Comparison of ENCODE assay signal across 11 mouse cellular contexts in the genomic region with DNA sequence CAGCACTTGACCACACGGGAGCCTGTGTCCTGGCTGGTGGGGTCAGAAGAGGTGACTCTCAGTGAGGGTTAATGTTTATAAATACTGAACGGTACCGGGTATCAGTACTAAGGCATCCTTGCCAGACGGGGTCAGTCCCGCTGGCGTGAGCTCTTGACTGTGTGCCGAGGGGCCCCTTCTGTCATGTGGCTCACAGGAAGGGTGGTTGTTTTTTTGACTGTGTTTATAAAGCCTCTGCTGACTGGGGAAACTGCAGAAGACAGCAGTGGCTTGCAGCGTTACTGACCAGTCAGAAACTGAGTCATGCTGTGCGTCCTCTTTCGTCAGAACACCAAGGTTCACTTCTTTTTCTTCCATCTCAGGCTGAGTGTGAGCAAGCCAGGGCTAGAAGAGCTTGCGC.
DNase-seq lines count a peak whose midpoint lies in the region; ATAC-seq lines count a peak whose summit lies in the region.
"Had no signal": no experiment of that assay in that cellular context is flagged by ENCODE, and none has a peak within 500 bp of the region (broad histone marks: within the 10 kb centered on the region; RNA-seq: fewer than 3 reads in every experiment).

No protein-coding gene starts in this region.

- ATAC-seq in intestine, embryonic 15.5 days: peak; percentile 23
- peak; percentile 32; the same call in 1 of the 2 replicates for ATAC-seq in lung, embryonic 15.5 days (ENCODE audit: borderline replicate concordance, extremely low read depth, low FRiP score, low TSS enrichment)
- no peak for ATAC-seq in forebrain, embryonic 12.5 days (ENCODE audit: low FRiP score)
- no peak for ATAC-seq in megakaryocyte progenitor cell, adult 5-6 weeks (replicated peaks; ENCODE audit: poor library complexity)
- ATAC-seq in hindbrain, embryonic 14.5 days (ENCODE audit: low FRiP score): no peak

- peak; percentile 67 for DNase-seq in adrenal gland, adult 2 months
- no peak for DNase-seq in adrenal gland, adult 18-20 months (ENCODE audit: low spot score in 2 of 2)
- DNase-seq in gastrocnemius, postnatal 25 days: peak; percentile 46
- no peak for DNase-seq in hindbrain, embryonic 14.5 days (ENCODE audit: low spot score)

- H3K36me3 ChIP-seq in intestine, embryonic 15.5 days: no peaks in the 10 kb centered on the region
- no peaks in the 10 kb centered on the region for H3K36me3 ChIP-seq in lung, embryonic 15.5 days
- H3K36me3 ChIP-seq in forebrain, embryonic 12.5 days (replicated peaks): no peaks in the 10 kb centered on the region
- no peaks in the 10 kb centered on the region for H3K36me3 ChIP-seq in hindbrain, embryonic 14.5 days (replicated peaks; ENCODE audit: control insufficient read depth, insufficient read depth)
- H3K36me3 ChIP-seq: embryonic facial prominence, embryonic 15.5 days had no signal

- WGBS in intestine, embryonic 15.5 days: 35% methylated on average over 11 of the region's 11 CpGs
- WGBS in lung, embryonic 15.5 days: 26% methylated on average over 11 of the region's 11 CpGs
- 89% methylated on average over 11 of the region's 11 CpGs for WGBS in forebrain, embryonic 12.5 days
- 75% methylated on average over 11 of the region's 11 CpGs for WGBS in hindbrain, embryonic 14.5 days

- H3K4me1 ChIP-seq in intestine, embryonic 15.5 days (replicated peaks): peaks cover 23% of the 10 kb centered on the region
- H3K4me1 ChIP-seq in lung, embryonic 15.5 days: peaks cover 28% of the 10 kb centered on the region
- no peaks in the 10 kb centered on the region for H3K4me1 ChIP-seq in forebrain, embryonic 12.5 days
- no peaks in the 10 kb centered on the region for H3K4me1 ChIP-seq in hindbrain, embryonic 14.5 days (replicated peaks; ENCODE audit: control insufficient read depth, insufficient read depth, low read length)

- no peaks in the 10 kb centered on the region for H3K27me3 ChIP-seq in intestine, embryonic 15.5 days (replicated peaks)
- H3K27me3 ChIP-seq in lung, embryonic 15.5 days: no peaks in the 10 kb centered on the region
- H3K27me3 ChIP-seq in forebrain, embryonic 12.5 days: 0 out of 2 replicates have a peak, but pooled peaks cover 5% of the 10 kb centered on the region
- H3K27me3 ChIP-seq in hindbrain, embryonic 14.5 days (ENCODE audit: control insufficient read depth, insufficient read depth, low read length): no peaks in the 10 kb centered on the region
- H3K27me3 ChIP-seq: embryonic facial prominence, embryonic 15.5 days had no signal

- no peak overlapping the region for H3K4me3 ChIP-seq in intestine, embryonic 15.5 days (replicated peaks)
- H3K4me3 ChIP-seq in lung, embryonic 15.5 days: no peak overlapping the region
- no peak overlapping the region for H3K4me3 ChIP-seq in forebrain, embryonic 12.5 days (replicated peaks)
- no peak overlapping the region for H3K4me3 ChIP-seq in hindbrain, embryonic 14.5 days (replicated peaks; ENCODE audit: low read length)
- H3K4me3 ChIP-seq: embryonic facial prominence, embryonic 15.5 days; left cerebral cortex, adult 2 months; megakaryocyte, embryonic 14.5 days had no signal

- H3K27ac ChIP-seq in intestine, embryonic 15.5 days: peak overlapping the region; percentile 27; the same call in 1 of the 2 replicates
- H3K27ac ChIP-seq in lung, embryonic 15.5 days: peak overlapping the region; percentile 27; the same call in 1 of the 2 replicates
- no peak overlapping the region for H3K27ac ChIP-seq in forebrain, embryonic 12.5 days
- H3K27ac ChIP-seq in hindbrain, embryonic 14.5 days: no peak overlapping the region
- H3K27ac ChIP-seq: embryonic facial prominence, embryonic 15.5 days; left cerebral cortex, adult 2 months had no signal

- H3K9ac ChIP-seq in intestine, embryonic 15.5 days: no peak overlapping the region
- H3K9ac ChIP-seq in lung, embryonic 15.5 days: no peak overlapping the region
- H3K9ac ChIP-seq in forebrain, embryonic 12.5 days: no peak overlapping the region
- H3K9ac ChIP-seq in hindbrain, embryonic 14.5 days: no peak overlapping the region
- H3K9ac ChIP-seq: embryonic facial prominence, embryonic 15.5 days had no signal

- no peaks in the 10 kb centered on the region for H3K9me3 ChIP-seq in intestine, embryonic 15.5 days
- no peaks in the 10 kb centered on the region for H3K9me3 ChIP-seq in lung, embryonic 15.5 days
- H3K9me3 ChIP-seq in forebrain, embryonic 12.5 days: no peaks in the 10 kb centered on the region
- H3K9me3 ChIP-seq in hindbrain, embryonic 14.5 days (ENCODE audit: control insufficient read depth, low read length): no peaks in the 10 kb centered on the region
- H3K9me3 ChIP-seq: embryonic facial prominence, embryonic 15.5 days had no signal

- no peak overlapping the region for H3K4me2 ChIP-seq in intestine, embryonic 15.5 days (replicated peaks)
- no peak overlapping the region for H3K4me2 ChIP-seq in lung, embryonic 15.5 days
- H3K4me2 ChIP-seq in forebrain, embryonic 12.5 days: no peak overlapping the region
- H3K4me2 ChIP-seq in hindbrain, embryonic 14.5 days (replicated peaks): no peak overlapping the region
- H3K4me2 ChIP-seq: embryonic facial prominence, embryonic 15.5 days had no signal

Comparison
In these comparisons a context has a peak if more than half of its experiments do, and no peak if none do; other contexts are left out.
1. DNase-seq: peak in adrenal gland, adult 2 months (single experiment) and gastrocnemius, postnatal 25 days (single experiment); none in adrenal gland, adult 18-20 months (0 of 2) and hindbrain, embryonic 14.5 days (single experiment).
2. ATAC-seq: peak in intestine, embryonic 15.5 days (single experiment) and lung, embryonic 15.5 days (single experiment); none in forebrain, embryonic 12.5 days (single experiment), megakaryocyte progenitor cell, adult 5-6 weeks (single experiment) and hindbrain, embryonic 14.5 days (single experiment).
3. H3K27ac ChIP-seq: peak in intestine, embryonic 15.5 days (single experiment) and lung, embryonic 15.5 days (single experiment); none in forebrain, embryonic 12.5 days (single experiment) and hindbrain, embryonic 14.5 days (single experiment).